21 mouse cellular contexts compared by ENCODE assay signal in genomic region chr4:8943080-8943479, GRCm38 (mm10).
"Had no signal": no experiment of that assay in that cellular context is flagged by ENCODE, and none has a peak within 500 bp of the region (broad histone marks: within the 10 kb centered on the region; RNA-seq: fewer than 3 reads in every experiment).

No protein-coding gene starts in this region.

- H3K27ac ChIP-seq: kidney, postnatal 0 days; limb, embryonic 12.5 days; liver, embryonic 12.5 days; liver, embryonic 15.5 days; lung, embryonic 15.5 days; midbrain, embryonic 10.5 days; midbrain, embryonic 13.5 days; stomach, postnatal 0 days had no signal

- H3K9ac ChIP-seq: limb, embryonic 12.5 days; liver, embryonic 12.5 days; liver, embryonic 15.5 days; lung, embryonic 15.5 days; midbrain, embryonic 13.5 days had no signal

- H3K27me3 ChIP-seq: limb, embryonic 12.5 days; liver, embryonic 12.5 days; liver, embryonic 15.5 days; lung, embryonic 15.5 days; megakaryocyte, embryonic 14.5 days; midbrain, embryonic 13.5 days had no signal

- H3K4me3 ChIP-seq: limb, embryonic 12.5 days; liver, embryonic 12.5 days; liver, embryonic 15.5 days; lung, embryonic 15.5 days; megakaryocyte, embryonic 14.5 days; midbrain, embryonic 10.5 days; midbrain, embryonic 13.5 days had no signal

- H3K9me3 ChIP-seq: limb, embryonic 12.5 days; liver, embryonic 12.5 days; liver, embryonic 15.5 days; lung, embryonic 15.5 days; midbrain, embryonic 10.5 days; midbrain, embryonic 13.5 days had no signal

- DNase-seq: kidney, adult 2 months; kidney, postnatal 25 days; liver; lung, adult 18-20 months; lung, postnatal 10 days; lung, postnatal 36 days; right cerebral cortex, postnatal 14 days; right cerebral cortex, postnatal 4 days; thymus, adult 2 months; thymus, postnatal 14 days; thymus, postnatal 4 days had no signal

- ATAC-seq: liver, embryonic 12.5 days; midbrain, embryonic 13.5 days; midbrain, embryonic 16.5 days had no signal

- H3K4me1 ChIP-seq: liver, embryonic 12.5 days; liver, embryonic 15.5 days had no signal

- H3K36me3 ChIP-seq: limb, embryonic 12.5 days; liver, embryonic 12.5 days; liver, embryonic 15.5 days; lung, embryonic 15.5 days; midbrain, embryonic 10.5 days; midbrain, embryonic 13.5 days had no signal

- H3K4me2 ChIP-seq: limb, embryonic 12.5 days; liver, embryonic 12.5 days; liver, embryonic 15.5 days; lung, embryonic 15.5 days; midbrain, embryonic 13.5 days had no signal
